14 mouse cellular contexts compared by ENCODE assay signal in genomic region chr17:93260366-93261205, GRCm38 (mm10).
DNase-seq lines count a peak whose midpoint lies in the region; ATAC-seq and TF ChIP-seq lines count a peak whose summit lies in the region.
"Had no signal": no experiment of that assay in that cellular context is flagged by ENCODE, and none has a peak within 500 bp of the region (broad histone marks: within the 10 kb centered on the region; RNA-seq: fewer than 3 reads in every experiment).

No protein-coding gene starts in this region.

- peaks cover 34% of the 10 kb centered on the region for H3K4me1 ChIP-seq in forebrain, embryonic 10.5 days
- H3K4me1 ChIP-seq in forebrain, postnatal 0 days (ENCODE audit: insufficient read depth) = 0 out of 2 replicates have a peak, but pooled peaks cover 5% of the 10 kb centered on the region
- peaks cover 18% of the 10 kb centered on the region for H3K4me1 ChIP-seq in forebrain, embryonic 15.5 days
- H3K4me1 ChIP-seq in midbrain, embryonic 11.5 days (ENCODE audit: control insufficient read depth, insufficient read depth, low read length) = peaks cover 5% of the 10 kb centered on the region; the same call in 1 of the 2 replicates
- H3K4me1 ChIP-seq: embryonic facial prominence, embryonic 15.5 days; limb, embryonic 15.5 days had no signal

- H3K36me3 ChIP-seq in forebrain, embryonic 10.5 days (replicated peaks) = no peaks in the 10 kb centered on the region
- no peaks in the 10 kb centered on the region for H3K36me3 ChIP-seq in forebrain, postnatal 0 days (ENCODE audit: insufficient read depth)
- no peaks in the 10 kb centered on the region for H3K36me3 ChIP-seq in forebrain, embryonic 15.5 days
- no peaks in the 10 kb centered on the region for H3K36me3 ChIP-seq in midbrain, embryonic 11.5 days (ENCODE audit: control insufficient read depth, insufficient read depth, low read length)
- H3K36me3 ChIP-seq: embryonic facial prominence, embryonic 15.5 days; limb, embryonic 15.5 days had no signal

- H3K4me3 ChIP-seq in forebrain, embryonic 10.5 days = no peak overlapping the region
- no peak overlapping the region for H3K4me3 ChIP-seq in forebrain, postnatal 0 days (ENCODE audit: low read depth, low read length)
- H3K4me3 ChIP-seq in forebrain, embryonic 15.5 days = no peak overlapping the region
- H3K4me3 ChIP-seq in midbrain, embryonic 11.5 days (ENCODE audit: low read depth, low read length) = no peak overlapping the region
- no peak overlapping the region for H3K4me3 ChIP-seq in gastrocnemius, adult 2 months
- H3K4me3 ChIP-seq: embryonic facial prominence, embryonic 15.5 days; limb, embryonic 15.5 days had no signal

- no peak for ATAC-seq in forebrain, postnatal 0 days
- ATAC-seq in forebrain, embryonic 15.5 days (replicated peaks) = peak; percentile 95
- peak; percentile 88 for ATAC-seq in midbrain, embryonic 11.5 days (ENCODE audit: low FRiP score)

- DNase-seq in forebrain, embryonic 10.5 days (ENCODE audit: extremely low spot score, low spot score) = no peak
- DNase-seq in forebrain, postnatal 0 days = no peak
- DNase-seq in midbrain, embryonic 11.5 days (ENCODE audit: low spot score, missing footprints) = peak; percentile 85
- peak; percentile 44 for DNase-seq in retina, embryonic 14.5 days (ENCODE audit: low spot score)
- no peak for DNase-seq in gastrocnemius, adult 2 months
- DNase-seq in cerebellum, adult 8-10 months = no peak
- DNase-seq in heart, postnatal 36 days = no peak
- DNase-seq: gastrocnemius, postnatal 36 days; kidney, adult 8-10 months; lung, postnatal 14 days had no signal

- TF ChIP-seq CTCF in forebrain, postnatal 0 days (IDR thresholded peaks at IDR 0.05; ENCODE audit: low read depth) = no peak
- no peak for TF ChIP-seq CTCF in gastrocnemius, adult 2 months (IDR thresholded peaks at IDR 0.05)

- peak overlapping the region; percentile 77 for H3K27ac ChIP-seq in forebrain, embryonic 10.5 days
- no peak overlapping the region for H3K27ac ChIP-seq in forebrain, postnatal 0 days (ENCODE audit: low read depth, low read length)
- H3K27ac ChIP-seq in forebrain, embryonic 15.5 days (replicated peaks) = peak overlapping the region; percentile 46
- no peak overlapping the region; the same call in 1 of the 2 replicates for H3K27ac ChIP-seq in midbrain, embryonic 11.5 days (ENCODE audit: low read depth, low read length)
- no peak overlapping the region for H3K27ac ChIP-seq in gastrocnemius, adult 2 months
- H3K27ac ChIP-seq: embryonic facial prominence, embryonic 15.5 days; limb, embryonic 15.5 days; stomach, postnatal 0 days had no signal

- intact Hi-C loops in gastrocnemius, adult 2 months (cut with DNase I) = no loop called here
- intact Hi-C loops in heart, postnatal 36 days (cut with DNase I) = no loop called here

- 48% methylated on average over 8 of the region's 8 CpGs for WGBS in forebrain, embryonic 10.5 days
- 14% methylated on average over 8 of the region's 8 CpGs for WGBS in forebrain, postnatal 0 days
- 15% methylated on average over 8 of the region's 8 CpGs for WGBS in forebrain, embryonic 15.5 days
- WGBS in midbrain, embryonic 11.5 days = 43% methylated on average over 8 of the region's 8 CpGs

- H3K9me3 ChIP-seq in forebrain, embryonic 10.5 days = no peaks in the 10 kb centered on the region
- no peaks in the 10 kb centered on the region for H3K9me3 ChIP-seq in forebrain, postnatal 0 days (ENCODE audit: low read length)
- no peaks in the 10 kb centered on the region for H3K9me3 ChIP-seq in forebrain, embryonic 15.5 days
- H3K9me3 ChIP-seq in midbrain, embryonic 11.5 days (ENCODE audit: control insufficient read depth, low read length) = no peaks in the 10 kb centered on the region
- H3K9me3 ChIP-seq: embryonic facial prominence, embryonic 15.5 days; limb, embryonic 15.5 days had no signal

- no peak overlapping the region for H3K9ac ChIP-seq in forebrain, postnatal 0 days
- H3K9ac ChIP-seq in forebrain, embryonic 15.5 days (replicated peaks) = no peak overlapping the region
- no peak overlapping the region for H3K9ac ChIP-seq in midbrain, embryonic 11.5 days (ENCODE audit: low read length)
- H3K9ac ChIP-seq: embryonic facial prominence, embryonic 15.5 days; limb, embryonic 15.5 days had no signal

- H3K27me3 ChIP-seq in forebrain, embryonic 10.5 days (ENCODE audit: poor library complexity, severe bottlenecking) = no peaks in the 10 kb centered on the region
- H3K27me3 ChIP-seq in forebrain, postnatal 0 days (ENCODE audit: insufficient read depth, low read length) = no peaks in the 10 kb centered on the region
- no peaks in the 10 kb centered on the region for H3K27me3 ChIP-seq in forebrain, embryonic 15.5 days
- no peaks in the 10 kb centered on the region for H3K27me3 ChIP-seq in midbrain, embryonic 11.5 days (ENCODE audit: control insufficient read depth, insufficient read depth, low read length)
- H3K27me3 ChIP-seq: embryonic facial prominence, embryonic 15.5 days; limb, embryonic 15.5 days had no signal

- H3K4me2 ChIP-seq in forebrain, postnatal 0 days (ENCODE audit: low read depth) = no peak overlapping the region
- H3K4me2 ChIP-seq in forebrain, embryonic 15.5 days (replicated peaks) = no peak overlapping the region
- no peak overlapping the region for H3K4me2 ChIP-seq in midbrain, embryonic 11.5 days
- H3K4me2 ChIP-seq: embryonic facial prominence, embryonic 15.5 days; limb, embryonic 15.5 days had no signal

Comparison
In these comparisons a context has a peak if more than half of its experiments do, and no peak if none do; other contexts are left out.
1. H3K27ac ChIP-seq: peak in forebrain, embryonic 10.5 days (single experiment) and forebrain, embryonic 15.5 days (single experiment); none in forebrain, postnatal 0 days (single experiment), midbrain, embryonic 11.5 days (single experiment) and gastrocnemius, adult 2 months (single experiment).
2. DNase-seq: peak in midbrain, embryonic 11.5 days (single experiment) and retina, embryonic 14.5 days (single experiment); none in forebrain, embryonic 10.5 days (single experiment), forebrain, postnatal 0 days (single experiment), gastrocnemius, adult 2 months (single experiment), cerebellum, adult 8-10 months (single experiment) and heart, postnatal 36 days (0 of 2).